Mouse (Mus musculus): ENCODE measurements around the gene Smyd1. TPM values are rescaled to one million over a fixed set of nuclear protein-coding genes. Genes with fewer than 3 reads are reported as not detected.

The Smyd1 gene
- polyA plus RNA-seq, 1 experiment from 2014 or later = 0.18 TPM

DNA sequence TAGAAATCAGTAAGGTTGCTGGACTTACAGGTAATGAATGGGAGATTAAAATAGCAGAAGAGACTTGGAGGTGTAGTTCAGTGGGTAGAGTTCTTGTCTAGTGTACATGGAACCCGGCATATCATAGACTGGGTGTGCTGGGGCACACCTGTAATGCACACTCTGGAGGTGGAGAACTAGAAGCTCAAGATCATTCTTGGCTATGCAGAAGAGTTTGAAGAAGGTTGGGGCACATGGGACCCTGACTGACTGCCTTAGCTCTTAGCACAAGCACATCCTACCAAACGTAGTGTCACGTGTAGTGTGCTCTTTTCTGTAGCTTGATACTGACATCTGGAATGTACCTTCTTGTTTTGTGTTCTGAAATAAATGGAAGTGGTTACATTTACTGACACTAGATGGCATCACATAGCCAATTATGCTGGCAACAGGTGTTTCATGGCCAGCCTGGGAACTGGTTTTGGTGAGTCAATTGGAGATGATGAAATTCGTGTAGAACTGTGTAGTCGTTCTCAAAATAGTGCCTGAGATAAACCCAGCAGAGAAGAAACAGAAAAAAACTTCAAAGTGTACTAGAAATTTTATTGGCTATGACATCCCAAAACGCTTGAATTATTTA is 155.4 kb downstream of the Smyd1 start:
- H3K4me3 ChIP-seq (replicated peaks; ENCODE audit: low read depth, low read length) = no peak overlapping the region
- DNase-seq = peak; percentile 79

DNA sequence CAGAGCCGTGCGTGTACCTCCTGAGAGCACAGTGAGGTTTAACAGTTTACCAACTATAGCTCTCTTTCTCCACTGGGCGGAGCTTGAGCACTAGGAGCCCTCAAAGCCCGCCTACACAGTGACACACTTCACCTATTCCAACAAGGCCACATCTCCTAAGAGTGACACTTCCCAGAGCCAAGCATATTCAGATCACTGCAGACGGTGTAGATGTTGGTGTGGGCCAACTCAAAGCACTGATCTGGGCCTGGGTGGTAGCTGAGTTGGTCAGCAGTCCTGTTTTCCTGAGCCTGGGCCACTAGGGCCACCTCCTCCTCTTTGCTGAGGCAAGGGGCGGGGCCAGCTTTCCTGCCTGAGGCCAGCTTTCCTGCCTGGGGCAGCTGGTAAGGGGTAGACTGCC is 157.6 kb downstream of the Smyd1 start:
- Histone ChIP-seq H3K9me3 (ENCODE audit: control insufficient read depth, low read length) (no peaks in the 10 kb centered on the region), H3K27me3 (ENCODE audit: control insufficient read depth, insufficient read depth, low read length) (no peaks in the 10 kb centered on the region), H3K4me1 (ENCODE audit: control insufficient read depth, insufficient read depth, low read length) (no peaks in the 10 kb centered on the region), H3K4me3 (replicated peaks; ENCODE audit: low read depth, low read length) (no peak overlapping the region), H3K27ac (replicated peaks; ENCODE audit: low read depth, low read length) (no peak overlapping the region), H3K9ac (replicated peaks; ENCODE audit: low read length) (no peak overlapping the region), H3K4me2 (ENCODE audit: low read length) (no peak overlapping the region), H3K36me3 (ENCODE audit: control insufficient read depth, insufficient read depth, low read length) (no peaks in the 10 kb centered on the region)
- DNase-seq (no peak), ATAC-seq (ENCODE audit: low FRiP score, low TSS enrichment) (no peak)
- WGBS = 27% methylated on average over 6 of the region's 6 CpGs

More for the DNA sequence above, 155.4 kb downstream of the Smyd1 start:
- no peaks in the 10 kb centered on the region for H3K4me1 ChIP-seq (ENCODE audit: control insufficient read depth, insufficient read depth, low read length)
- no peak; the same call in 1 of the 2 replicates for ATAC-seq (ENCODE audit: low FRiP score, low TSS enrichment)
- WGBS = 54% methylated on average over 6 of the region's 6 CpGs
- no peak overlapping the region for H3K4me2 ChIP-seq (ENCODE audit: low read length)
- H3K9me3 ChIP-seq (ENCODE audit: control insufficient read depth, low read length) = no peaks in the 10 kb centered on the region
- no peaks in the 10 kb centered on the region for H3K27me3 ChIP-seq (ENCODE audit: control insufficient read depth, insufficient read depth, low read length)
- H3K36me3 ChIP-seq (ENCODE audit: control insufficient read depth, insufficient read depth, low read length) = no peaks in the 10 kb centered on the region
- no peak overlapping the region for H3K9ac ChIP-seq (replicated peaks; ENCODE audit: low read length)
- H3K27ac ChIP-seq (replicated peaks; ENCODE audit: low read depth, low read length) = no peak overlapping the region

Small RNA genes within 50 kb of the gene (microRNA-seq; reads per million reads assigned to microRNA genes)
- gene Mir8112 = 42.5 reads per million, percentile 47 among the genes with 10 or more reads in this experiment

Other genes starting within 250 kb of the Smyd1 start
- gene Thnsl2, start 177.8 kb downstream of the Smyd1 start, polyA plus RNA-seq (2014; fragmentation: Nextera tagmentation; extraction: Ambion mirVana) = 3.5 and 3.9 TPM in 2 replicates
- not detected in 2 replicates for gene Fabp1, start 122.4 kb downstream of the Smyd1 start, polyA plus RNA-seq (2014; fragmentation: Nextera tagmentation; extraction: Ambion mirVana)
- gene Krcc1, start 50.6 kb downstream of the Smyd1 start, polyA plus RNA-seq (2014; fragmentation: Nextera tagmentation; extraction: Ambion mirVana) = 17.0 and 19.0 TPM in 2 replicates
- gene Cd8b1, start 555 bp upstream of the Smyd1 start, polyA plus RNA-seq (2014; fragmentation: Nextera tagmentation; extraction: Ambion mirVana) = not detected in 2 replicates
- gene Cd8a, start 51.2 kb upstream of the Smyd1 start, polyA plus RNA-seq (2014; fragmentation: Nextera tagmentation; extraction: Ambion mirVana) = not detected in 2 replicates
- 5.5 and 6.7 TPM in 2 replicates for gene Rmnd5a, start 118.4 kb upstream of the Smyd1 start, polyA plus RNA-seq (2014; fragmentation: Nextera tagmentation; extraction: Ambion mirVana)
- gene Rnf103, start 171.7 kb upstream of the Smyd1 start, polyA plus RNA-seq (2014; fragmentation: Nextera tagmentation; extraction: Ambion mirVana) = 24.5 and 34.5 TPM in 2 replicates
- 43.0 and 57.8 TPM in 2 replicates for gene Chmp3, start 221.6 kb upstream of the Smyd1 start, polyA plus RNA-seq (2014; fragmentation: Nextera tagmentation; extraction: Ambion mirVana)

Measured in midbrain, embryonic 14.5 days (tissue).